Mouse (Mus musculus) intestine, embryonic 14.5 days (tissue): ENCODE results near the gene Hyou1. TPM values are rescaled to one million over a fixed set of nuclear protein-coding genes. Genes with fewer than 3 reads are reported as not detected.

Experiments used
- ATAC-seq: fragments of 200-750 bp; cut with Nextera tagmentation; replicated peaks from 2 replicates; pipeline ENCODE4 v1.8.0; 2017; ENCODE audit warnings: low read depth, moderate number of reproducible peaks, moderate TSS enrichment, moderate library complexity; ENCODE audit not compliant: low FRiP score, low TSS enrichment
- DNase-seq: peaks from one replicate; pipeline ENCODE4 v3.0.0-alpha.2; 2018; ENCODE audit warnings: low spot score
- H3K27ac ChIP-seq: fragments of 300-500 bp; sonication (generic); 2 replicates; pipeline ENCODE4 v1.5.1; 2014; ENCODE audit warnings: low read depth, mild to moderate bottlenecking, control low read depth
- H3K27me3 ChIP-seq: fragments of 300-500 bp; sonication (generic); replicated peaks from 2 replicates; pipeline ENCODE4 v1.6.1; 2014; ENCODE audit warnings: low read length, control low read depth; ENCODE audit not compliant: control insufficient read depth, insufficient read depth
- H3K36me3 ChIP-seq: fragments of 300-500 bp; sonication (generic); 2 replicates; pipeline ENCODE4 v1.6.1; 2014; ENCODE audit warnings: low read length, control low read depth; ENCODE audit not compliant: control insufficient read depth, insufficient read depth
- H3K4me1 ChIP-seq: fragments of 300-500 bp; sonication (generic); replicated peaks from 2 replicates; pipeline ENCODE4 v1.6.1; 2014; ENCODE audit warnings: low read length, control low read depth, mixed read lengths; ENCODE audit not compliant: control insufficient read depth, insufficient read depth
- H3K4me2 ChIP-seq: fragments of 300-500 bp; sonication (generic); 2 replicates; pipeline ENCODE4 v1.6.1; 2014; ENCODE audit warnings: low read length
- H3K4me3 ChIP-seq: fragments of 300-500 bp; sonication (generic); 2 replicates; pipeline ENCODE4 v1.5.1; 2014; ENCODE audit warnings: low read depth, low read length, control low read depth, mixed read lengths
- H3K9ac ChIP-seq: fragments of 300-500 bp; sonication (generic); 2 replicates; pipeline ENCODE4 v1.6.1; 2014; ENCODE audit warnings: mild to moderate bottlenecking, low read length
- H3K9me3 ChIP-seq: fragments of 300-500 bp; sonication (generic); 2 replicates; pipeline ENCODE4 v1.6.1; 2016; ENCODE audit warnings: low read length, control low read depth; ENCODE audit not compliant: control insufficient read depth
- WGBS: fragments of 180-500 bp; shearing (Covaris S2); extraction: QIAGEN DNeasy Blood & Tissue Kit; methylation state at CpG from one replicate; pipeline ENCODE4 v1.1.7; 2014; 5-methylcytosine and 5-hydroxymethylcytosine counted together
- polyA plus RNA-seq: library from polyadenylated mRNA; unstranded; fragments of >200 nt; fragmentation: Nextera tagmentation; extraction: Ambion mirVana; gene quantifications from 2 replicates; pipeline ENCODE4 v1.2.1, GENCODE M21; 2014

Hyou1 gene
- polyA plus RNA-seq, 1 experiment from 2014 or later: 37.0 TPM

DNA sequence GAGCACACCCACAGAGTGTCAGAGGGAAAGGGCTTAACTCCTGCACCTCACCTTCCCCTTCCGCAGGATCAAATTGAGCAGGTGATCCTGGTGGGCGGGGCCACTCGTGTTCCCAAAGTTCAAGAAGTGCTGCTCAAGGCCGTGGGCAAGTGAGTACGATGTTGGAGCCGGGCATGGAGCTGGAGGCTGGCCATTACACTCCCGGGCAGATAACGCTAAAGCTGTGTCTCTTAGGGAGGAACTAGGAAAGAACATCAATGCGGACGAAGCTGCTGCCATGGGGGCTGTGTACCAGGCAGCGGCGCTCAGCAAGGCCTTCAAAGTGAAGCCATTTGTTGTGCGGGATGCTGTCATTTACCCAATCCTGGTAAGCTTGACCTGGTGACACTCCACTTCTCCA is 5.3 kb downstream of the Hyou1 start:
- WGBS: 90% methylated on average over 13 of the region's 13 CpGs
- DNase-seq (no peak), ATAC-seq (no peak)
- Histone ChIP-seq H3K4me1 (peaks cover 6% of the 10 kb centered on the region), H3K9me3 (no peaks in the 10 kb centered on the region), H3K27ac (no peak overlapping the region), H3K36me3 (peaks cover 89% of the 10 kb centered on the region), H3K4me2 (no peak overlapping the region), H3K4me3 (no peak overlapping the region), H3K27me3 (no peaks in the 10 kb centered on the region), H3K9ac (no peak overlapping the region)

GRCm38 (mm10) chr9:44387221-44387620 is 7.9 kb downstream of the Hyou1 start:
- H3K9me3 ChIP-seq: no peaks in the 10 kb centered on the region
- no peak for ATAC-seq

DNA sequence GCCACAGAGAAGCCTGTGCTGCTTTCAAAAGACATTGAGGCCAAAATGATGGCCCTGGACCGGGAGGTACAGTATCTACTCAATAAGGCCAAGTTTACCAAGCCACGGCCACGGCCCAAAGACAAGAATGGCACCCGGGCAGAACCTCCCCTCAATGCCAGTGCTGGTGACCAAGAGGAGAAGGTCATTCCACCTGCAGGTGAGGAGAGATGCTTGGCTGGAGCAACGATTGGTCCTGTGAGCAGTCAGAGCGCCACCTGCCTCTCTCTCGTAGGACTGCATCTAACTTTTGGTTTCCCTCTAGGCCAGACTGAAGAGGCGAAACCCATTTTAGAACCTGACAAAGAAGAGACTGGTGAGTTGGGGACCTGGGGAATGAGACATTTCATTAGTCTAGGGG is 10.0 kb downstream of the Hyou1 start:
- H3K4me3 ChIP-seq: no peak overlapping the region
- no peaks in the 10 kb centered on the region for H3K27me3 ChIP-seq
- no peak for ATAC-seq
- peaks cover 80% of the 10 kb centered on the region for H3K36me3 ChIP-seq
- no peak for DNase-seq
- 67% methylated on average over 8 of the region's 8 CpGs for WGBS
- H3K9ac ChIP-seq: no peak overlapping the region
- H3K9me3 ChIP-seq: no peaks in the 10 kb centered on the region
- no peak overlapping the region for H3K27ac ChIP-seq
- no peaks in the 10 kb centered on the region for H3K4me1 ChIP-seq
- H3K4me2 ChIP-seq: no peak overlapping the region

More at GRCm38 (mm10) chr9:44387221-44387620, 7.9 kb downstream of the Hyou1 start:
- 74% methylated on average over 3 of the region's 3 CpGs for WGBS
- Histone ChIP-seq H3K4me1 (no peaks in the 10 kb centered on the region), H3K4me2 (no peak overlapping the region), H3K9ac (no peak overlapping the region), H3K27me3 (no peaks in the 10 kb centered on the region), H3K27ac (no peak overlapping the region), H3K36me3 (peaks cover 96% of the 10 kb centered on the region), H3K4me3 (no peak overlapping the region)
- DNase-seq: no peak

- Histone ChIP-seq H3K9ac (no peak overlapping the region), H3K4me3 (no peak overlapping the region), H3K4me1 (0 out of 2 replicates have a peak, but pooled peaks cover 5% of the 10 kb centered on the region), H3K27ac (no peak overlapping the region), H3K27me3 (no peaks in the 10 kb centered on the region), H3K36me3 (peaks cover 58% of the 10 kb centered on the region), H3K4me2 (no peak overlapping the region), H3K9me3 (no peaks in the 10 kb centered on the region)
- WGBS: 37% methylated on average over 4 of the region's 4 CpGs
- DNase-seq: peak; percentile 84
- no peak for ATAC-seq
These were observed 12.2 kb downstream of the Hyou1 start for GRCm38 (mm10) chr9:44391466-44391865.

GRCm38 (mm10) chr9:44396684-44397411 is 17.6 kb downstream of the Hyou1 start, which contains the start of gene Slc37a4:
Gene Slc37a4, plus strand, starts transcription at chr9:44396852.
- peak within 1 kb of the TSS; percentile 83 for H3K4me3 ChIP-seq
- DNase-seq: peak; percentile 91
- H3K9ac ChIP-seq: peak within 1 kb of the TSS; percentile 72
- peaks cover 35% of the 10 kb centered on the region for H3K36me3 ChIP-seq
- H3K4me2 ChIP-seq: peak within 1 kb of the TSS; percentile 87
- peak; percentile 96 for ATAC-seq
- peak within 1 kb of the TSS; percentile 65 for H3K27ac ChIP-seq
- peaks cover 5% of the 10 kb centered on the region; the same call in 1 of the 2 replicates for H3K4me1 ChIP-seq
- H3K27me3 ChIP-seq: no peaks in the 10 kb centered on the region
- H3K9me3 ChIP-seq: no peaks in the 10 kb centered on the region
- WGBS: under 1% methylated on average over 43 of the region's 43 CpGs

- Histone ChIP-seq H3K4me1 (peaks cover 5% of the 10 kb centered on the region; the same call in 1 of the 2 replicates), H3K9me3 (no peaks in the 10 kb centered on the region), H3K9ac (peak overlapping the region; percentile 72; the same call in 1 of the 2 replicates), H3K27ac (peak overlapping the region; percentile 65), H3K4me2 (peak overlapping the region; percentile 87), H3K4me3 (peak overlapping the region; percentile 83), H3K36me3 (peaks cover 38% of the 10 kb centered on the region), H3K27me3 (no peaks in the 10 kb centered on the region)
- no peak for DNase-seq
- 11% methylated on average over 4 of the region's 4 CpGs for WGBS
- no peak for ATAC-seq
These were observed 18.8 kb downstream of the Hyou1 start for GRCm38 (mm10) chr9:44398087-44398486.

DNA sequence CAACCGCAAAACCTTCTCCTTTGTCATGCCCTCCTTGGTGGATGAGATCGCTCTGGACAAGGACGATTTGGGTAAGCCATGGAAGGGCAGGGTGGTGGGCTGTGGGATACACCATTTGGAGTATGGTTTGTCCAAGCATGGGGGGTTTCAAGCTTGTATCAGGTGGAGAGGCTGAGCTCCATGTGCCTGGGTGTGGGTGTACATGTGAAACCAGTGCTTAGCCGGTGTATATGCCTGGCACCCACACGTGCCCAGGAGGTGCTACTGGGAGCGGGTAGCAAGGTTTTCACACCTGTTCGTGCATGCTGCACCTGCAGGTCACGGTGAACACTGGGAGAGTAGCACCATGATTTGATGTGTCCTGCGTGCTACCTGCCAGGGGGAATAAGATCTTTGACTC is 19.3 kb downstream of the Hyou1 start:
- no peaks in the 10 kb centered on the region for H3K9me3 ChIP-seq
- 75% methylated on average over 9 of the region's 9 CpGs for WGBS
- H3K27ac ChIP-seq: peak overlapping the region; percentile 65; the same call in 1 of the 2 replicates
- no peaks in the 10 kb centered on the region for H3K27me3 ChIP-seq
- no peak for DNase-seq
- peak overlapping the region; percentile 72; the same call in 1 of the 2 replicates for H3K9ac ChIP-seq
- ATAC-seq: no peak
- peak overlapping the region; percentile 83 for H3K4me3 ChIP-seq
- H3K4me2 ChIP-seq: peak overlapping the region; percentile 87
- peaks cover 43% of the 10 kb centered on the region for H3K36me3 ChIP-seq
- H3K4me1 ChIP-seq: peaks cover 5% of the 10 kb centered on the region; the same call in 1 of the 2 replicates

- Histone ChIP-seq H3K4me2 (peak overlapping the region; percentile 87), H3K36me3 (peaks cover 50% of the 10 kb centered on the region), H3K4me3 (no peak overlapping the region), H3K27ac (no peak overlapping the region), H3K9ac (no peak overlapping the region), H3K9me3 (no peaks in the 10 kb centered on the region), H3K4me1 (peaks cover 5% of the 10 kb centered on the region; the same call in 1 of the 2 replicates), H3K27me3 (no peaks in the 10 kb centered on the region)
- DNase-seq (no peak), ATAC-seq (no peak)
- WGBS: 71% methylated on average over 13 of the region's 13 CpGs
These were observed 20.0 kb downstream of the Hyou1 start for GRCm38 (mm10) chr9:44399114-44399794.
